Mouse (Mus musculus) bone marrow macrophage, adult 2 months (primary cell): Measurements from ENCODE around the gene Hip1r.

ENCODE experiments used
- CTCF ChIP-seq: IDR thresholded peaks from 2 replicates; pipeline ENCODE4 v1.5.1; 2012; ENCODE audit warnings: low read depth, mild to moderate bottlenecking, low read length, moderate library complexity
- POLR2A ChIP-seq: IDR thresholded peaks from 2 replicates; pipeline ENCODE4 v1.6.1; 2012; ENCODE audit warnings: mild to moderate bottlenecking, low read depth, low read length, borderline replicate concordance

- TF ChIP-seq CTCF: no peak
- TF ChIP-seq POLR2A: no peak
These were observed 36.6 kb downstream of the Hip1r start for GRCm38 (mm10) chr5:124010077-124010476.
